Mouse (Mus musculus): ENCODE data around the gene Cnn1. TPM values are rescaled to one million over a fixed set of nuclear protein-coding genes. Genes with fewer than 3 reads are reported as not detected.
A peak's percentile ranks its signal among the peaks of the same experiment; 100 is the strongest.

The Cnn1 gene
- total RNA-seq, 2 experiments from 2014 or later, result 0.53 TPM; not detected in 1

DNA sequence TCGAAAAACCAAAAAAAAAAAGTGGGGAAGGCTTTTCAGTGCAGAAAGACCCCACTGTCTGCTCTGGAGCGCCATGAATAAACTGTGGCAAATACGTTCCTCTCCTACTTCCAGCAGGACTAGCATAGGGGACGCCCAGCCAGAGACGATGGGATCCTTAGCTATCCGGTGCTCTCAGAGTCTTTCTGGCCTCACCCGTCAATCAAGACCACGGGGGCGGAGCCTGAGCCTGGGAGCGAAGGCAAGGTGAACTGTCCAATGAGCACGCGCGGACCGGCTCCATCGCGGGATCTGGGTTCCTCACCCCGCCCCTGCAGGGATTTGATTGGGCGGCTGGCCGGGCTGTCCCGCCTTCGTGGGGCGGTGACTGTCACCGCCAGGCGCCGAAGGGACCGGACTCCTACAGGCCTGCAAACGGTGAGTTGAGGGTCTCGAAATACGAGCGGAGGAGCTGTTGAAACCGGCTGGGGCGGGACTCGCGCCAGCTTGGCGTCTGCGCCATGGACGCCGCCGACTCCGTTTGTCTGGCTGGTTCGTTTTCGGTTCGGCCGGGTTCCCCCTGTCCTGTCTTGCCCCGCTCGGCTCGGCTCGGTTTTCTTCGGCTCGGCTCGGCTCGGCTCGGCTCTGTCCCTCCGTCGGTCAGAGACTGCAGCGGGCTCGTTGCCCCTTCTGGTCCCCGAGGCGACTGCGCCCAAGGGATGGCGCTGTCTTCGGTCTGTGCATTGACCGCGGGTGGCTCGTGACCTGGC, 57.7 kb downstream of the Cnn1 start, which contains the start of gene Pigyl:
Pigyl (plus strand) TSS at position 350 of the 749 bp plus-strand sequence.
- DNase-seq (ENCODE audit: low spot score in 2 of 2), result peak; percentile 97 to 98

DNA sequence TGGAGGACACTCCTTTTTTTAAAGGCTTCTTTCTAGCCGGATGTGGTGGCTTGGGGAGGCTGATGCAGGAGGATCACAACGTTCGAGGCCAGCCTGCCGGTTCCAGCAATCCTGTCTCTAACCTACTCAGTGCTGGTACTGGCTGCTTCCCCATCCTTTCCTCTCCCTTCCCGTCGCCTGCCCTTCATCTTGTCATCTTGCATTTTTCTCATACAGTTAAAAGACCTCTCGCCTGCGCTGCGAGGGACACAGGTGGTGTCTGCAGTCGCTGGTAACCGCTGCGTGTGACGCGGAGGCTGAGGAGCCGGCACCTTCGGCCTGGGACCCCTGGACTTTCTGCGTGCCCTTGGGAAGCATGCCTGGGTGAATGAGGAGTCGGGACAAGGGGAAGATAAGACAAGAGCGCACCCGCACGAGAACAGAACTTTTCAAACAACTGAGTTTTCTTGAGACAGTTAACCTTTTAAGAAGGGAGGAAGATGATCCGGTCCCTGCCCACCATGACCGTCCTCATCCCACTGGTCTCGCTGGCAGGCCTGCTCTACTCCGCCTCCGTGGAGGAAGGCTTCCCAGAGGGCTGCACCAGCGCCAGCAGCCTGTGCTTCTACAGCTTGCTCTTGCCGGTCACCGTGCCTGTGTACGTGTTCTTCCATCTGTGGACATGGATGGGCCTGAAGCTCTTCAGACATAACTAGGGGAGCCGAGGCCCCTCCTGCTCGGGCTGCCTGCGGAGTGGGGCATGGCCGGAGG, 58.7 kb downstream of the Cnn1 start:
- peak; percentile 7 to 19 for DNase-seq (ENCODE audit: low spot score in 2 of 2)

Small RNAs within 50 kb of the gene (microRNA-seq; reads per million reads assigned to microRNA genes)
- 0 to 0.59 reads per million in 2 experiments for gene Mir7084

Other genes starting within 250 kb of the Cnn1 start
- gene Dock6, start 246.6 kb upstream of the Cnn1 start, total RNA-seq (2021), result 10 to 100 TPM; 11.3 to 13.1 TPM
- gene Rab3d, start 181.0 kb upstream of the Cnn1 start, total RNA-seq (2021), result 10 to 100 TPM; 17.7 to 19.3 TPM
- 10 to 100 TPM; 16.3 to 16.5 TPM for gene Ccdc159, start 171.7 kb upstream of the Cnn1 start, total RNA-seq (2021)
- gene Tmem205, start 171.7 kb upstream of the Cnn1 start, total RNA-seq (2021), result 10 to 100 TPM; 40.2 to 42.2 TPM
- gene Plppr2, start 162.2 kb upstream of the Cnn1 start, total RNA-seq (2021), result 100 to 1,000 TPM; 273 to 278 TPM
- 10 to 100 TPM; 13.3 to 13.7 TPM for gene Swsap1, start 143.5 kb upstream of the Cnn1 start, total RNA-seq (2021)
- gene Epor, start 135.7 kb upstream of the Cnn1 start, total RNA-seq (2021), result 1 to 10 TPM; 9.0 to 9.1 TPM
- 1 to 10 TPM; 2.2 to 2.6 TPM for gene Rgl3, start 109.8 kb upstream of the Cnn1 start, total RNA-seq (2021)
- 1 to 10 TPM; 8.6 to 8.9 TPM for gene Ccdc151, start 96.6 kb upstream of the Cnn1 start, total RNA-seq (2021)
- gene Prkcsh, start 96.4 kb upstream of the Cnn1 start, total RNA-seq (2021), result 100 to 1,000 TPM; 106 to 115 TPM
- 100 to 1,000 TPM; 168 to 172 TPM for gene Elavl3, start 47.2 kb upstream of the Cnn1 start, total RNA-seq (2021)
- 1 to 10 TPM; 2.0 to 4.4 TPM for gene Gm49318, start 28.0 kb upstream of the Cnn1 start, total RNA-seq (2021)
- gene Zfp653, start 27.8 kb upstream of the Cnn1 start, total RNA-seq (2021), result 10 to 100 TPM; 20.8 to 21.7 TPM
- gene Ecsit, start 13.8 kb upstream of the Cnn1 start, total RNA-seq (2021), result 10 to 100 TPM; 49.8 to 51.3 TPM
- 10 to 100 TPM; 56.4 to 58.4 TPM for gene Elof1, start 18.0 kb downstream of the Cnn1 start, total RNA-seq (2021)
- gene Acp5, start 36.5 kb downstream of the Cnn1 start, total RNA-seq (2021), result under 1 TPM; 0.41 to 0.84 TPM
- gene Pigyl, start 57.6 kb downstream of the Cnn1 start, total RNA-seq (2021), result 10 to 100 TPM; 45.4 to 48.3 TPM
- gene Zfp872, start 88.9 kb downstream of the Cnn1 start, total RNA-seq (2021), result not detected
- 10 to 100 TPM; 24.9 to 25.5 TPM for gene Zfp809, start 126.5 kb downstream of the Cnn1 start, total RNA-seq (2021)
- 1 to 10 TPM; 5.1 to 5.5 TPM for gene Zfp599, start 160.7 kb downstream of the Cnn1 start, total RNA-seq (2021)
- 10 to 100 TPM; 14.5 TPM for gene Zfp810, start 208.4 kb downstream of the Cnn1 start, total RNA-seq (2021)

Measured in layer of hippocampus, adult 18-20 months (tissue).